Mouse (Mus musculus) hindbrain, postnatal 0 days (tissue): ENCODE results near the gene Rhoc. TPM values are rescaled to one million over a fixed set of nuclear protein-coding genes. Genes with fewer than 3 reads are reported as not detected.

Experiments used
- ATAC-seq: fragments of 200-750 bp; cut with Nextera tagmentation; 2 replicates; pipeline ENCODE4 v1.8.0; 2017; ENCODE audit warnings: mild to moderate bottlenecking, moderate TSS enrichment, moderate library complexity
- DNase-seq: peaks from one replicate; pipeline ENCODE4 v3.0.0-alpha.2; 2015; ENCODE audit warnings: low spot score
- H3K27ac ChIP-seq: fragments of 300-500 bp; sonication (generic); 2 replicates; pipeline ENCODE4 v1.5.1; 2014; ENCODE audit warnings: mild to moderate bottlenecking
- H3K27me3 ChIP-seq: fragments of 300-500 bp; sonication (generic); 2 replicates; pipeline ENCODE4 v1.6.1; 2014; ENCODE audit warnings: low read length, mixed read lengths; ENCODE audit not compliant: insufficient read depth
- H3K36me3 ChIP-seq: fragments of 300-500 bp; sonication (generic); 2 replicates; pipeline ENCODE4 v1.6.1; 2014; ENCODE audit warnings: low read length, mixed read lengths; ENCODE audit not compliant: insufficient read depth
- H3K4me1 ChIP-seq: fragments of 300-500 bp; sonication (generic); 2 replicates; pipeline ENCODE4 v1.6.1; 2014; ENCODE audit warnings: antibody characterized with exemption, low read length, mixed read lengths; ENCODE audit not compliant: insufficient read depth
- H3K4me2 ChIP-seq: fragments of 300-500 bp; sonication (generic); 2 replicates; pipeline ENCODE4 v1.6.1; 2014; ENCODE audit warnings: low read depth, mild to moderate bottlenecking, low read length, moderate library complexity, mixed read lengths
- H3K4me3 ChIP-seq: fragments of 300-500 bp; sonication (generic); 2 replicates; pipeline ENCODE4 v1.5.1; 2014; ENCODE audit warnings: low read length
- H3K9ac ChIP-seq: fragments of 300-500 bp; sonication (generic); replicated peaks from 2 replicates; pipeline ENCODE4 v1.6.1; 2014; ENCODE audit warnings: mild to moderate bottlenecking, low read length, moderate library complexity, mixed read lengths
- H3K9me3 ChIP-seq: fragments of 300-500 bp; sonication (generic); 2 replicates; pipeline ENCODE4 v1.6.1; 2016; ENCODE audit warnings: low read length, mixed read lengths
- CTCF ChIP-seq: IDR thresholded peaks from 2 replicates; pipeline ENCODE4 v1.5.1; 2016; ENCODE audit warnings: antibody characterized with exemption, control low read depth, low read depth
- WGBS: fragments of 180-500 bp; shearing (Covaris S2); extraction: QIAGEN DNeasy Blood & Tissue Kit; methylation state at CpG from one replicate; pipeline ENCODE4 v1.1.7; 2014; 5-methylcytosine and 5-hydroxymethylcytosine counted together
- polyA plus RNA-seq: library from polyadenylated mRNA; unstranded; fragments of >200 nt; fragmentation: Nextera tagmentation; extraction: Ambion mirVana; gene quantifications from 2 replicates; pipeline ENCODE4 v1.2.1, GENCODE M21; 2015
- total RNA-seq: library from RNA; depleted of rRNA; stranded (reverse); fragments of >200 nt; gene quantifications from 2 replicates; pipeline ENCODE4 v1.2.3, GENCODE M21; 2014

The Rhoc gene
- total and polyA plus RNA-seq, 2 experiments from 2014 or later: 54.8 to 63.4 TPM

DNA sequence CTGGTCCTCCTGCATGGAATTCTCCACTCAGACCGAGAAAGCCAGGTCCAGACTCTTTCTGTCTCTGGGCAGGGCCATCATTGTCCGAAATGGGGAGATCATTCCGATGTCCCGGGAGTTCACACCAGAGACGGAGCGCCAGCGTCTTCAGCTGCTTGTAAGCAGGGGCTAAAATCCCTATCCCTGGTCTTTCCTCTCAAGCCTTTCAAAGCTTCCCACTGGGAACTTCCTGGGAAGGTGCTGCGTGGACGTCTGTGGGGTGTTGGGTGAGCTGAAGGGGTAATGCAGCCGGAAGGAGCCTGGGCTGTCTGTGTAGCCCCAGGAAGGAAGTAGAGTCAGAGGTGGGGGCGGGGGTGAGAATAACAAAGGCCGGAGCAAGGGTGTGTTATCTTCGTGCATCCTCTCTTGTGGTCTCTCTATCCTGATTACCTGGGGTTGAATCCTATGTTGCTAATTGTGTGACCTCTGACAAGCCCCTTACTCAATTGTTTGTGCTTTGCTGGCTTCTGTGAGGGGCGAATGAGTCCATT is 4.1 kb upstream of the Rhoc start:
- no peaks in the 10 kb centered on the region for H3K9me3 ChIP-seq
- ATAC-seq (no peak), DNase-seq (no peak)
- H3K27me3 ChIP-seq: peaks cover 41% of the 10 kb centered on the region
- no peak for TF ChIP-seq CTCF
- no peak overlapping the region for H3K27ac ChIP-seq
- H3K4me1 ChIP-seq: peaks cover 5% of the 10 kb centered on the region; the same call in 1 of the 2 replicates
- no peak overlapping the region for H3K4me3 ChIP-seq
- H3K4me2 ChIP-seq: no peak overlapping the region
- WGBS: 50% methylated on average over 14 of the region's 14 CpGs
- no peaks in the 10 kb centered on the region for H3K36me3 ChIP-seq
- H3K9ac ChIP-seq: no peak overlapping the region

DNA sequence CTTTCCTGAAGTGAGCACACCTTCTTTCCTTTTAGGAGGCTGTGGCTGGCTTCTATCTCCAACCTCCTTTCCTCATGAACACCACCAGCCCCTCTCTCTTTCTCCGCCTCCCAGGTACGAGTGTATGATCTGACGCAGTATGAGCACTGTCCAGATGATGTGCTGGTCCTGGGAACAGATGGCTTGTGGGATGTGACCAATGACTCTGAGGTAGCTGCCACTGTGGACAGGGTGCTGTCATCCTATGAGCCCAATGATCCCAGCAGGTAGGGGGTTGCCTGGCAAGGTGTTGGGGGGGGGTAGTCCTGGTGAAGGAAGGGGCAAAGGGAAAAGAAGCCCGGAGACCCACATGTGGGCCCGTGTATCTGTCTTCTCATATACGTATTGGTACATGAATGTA is 2.9 kb upstream of the Rhoc start:
- no peak for ATAC-seq
- DNase-seq: no peak
- H3K27ac ChIP-seq: no peak overlapping the region
- peaks cover 5% of the 10 kb centered on the region; the same call in 1 of the 2 replicates for H3K4me1 ChIP-seq
- H3K4me2 ChIP-seq: no peak overlapping the region
- no peaks in the 10 kb centered on the region for H3K9me3 ChIP-seq
- no peak overlapping the region for H3K4me3 ChIP-seq
- no peak for TF ChIP-seq CTCF
- no peak overlapping the region for H3K9ac ChIP-seq
- peaks cover 33% of the 10 kb centered on the region for H3K27me3 ChIP-seq
- WGBS: 91% methylated on average over 6 of the region's 6 CpGs
- no peaks in the 10 kb centered on the region for H3K36me3 ChIP-seq

DNA sequence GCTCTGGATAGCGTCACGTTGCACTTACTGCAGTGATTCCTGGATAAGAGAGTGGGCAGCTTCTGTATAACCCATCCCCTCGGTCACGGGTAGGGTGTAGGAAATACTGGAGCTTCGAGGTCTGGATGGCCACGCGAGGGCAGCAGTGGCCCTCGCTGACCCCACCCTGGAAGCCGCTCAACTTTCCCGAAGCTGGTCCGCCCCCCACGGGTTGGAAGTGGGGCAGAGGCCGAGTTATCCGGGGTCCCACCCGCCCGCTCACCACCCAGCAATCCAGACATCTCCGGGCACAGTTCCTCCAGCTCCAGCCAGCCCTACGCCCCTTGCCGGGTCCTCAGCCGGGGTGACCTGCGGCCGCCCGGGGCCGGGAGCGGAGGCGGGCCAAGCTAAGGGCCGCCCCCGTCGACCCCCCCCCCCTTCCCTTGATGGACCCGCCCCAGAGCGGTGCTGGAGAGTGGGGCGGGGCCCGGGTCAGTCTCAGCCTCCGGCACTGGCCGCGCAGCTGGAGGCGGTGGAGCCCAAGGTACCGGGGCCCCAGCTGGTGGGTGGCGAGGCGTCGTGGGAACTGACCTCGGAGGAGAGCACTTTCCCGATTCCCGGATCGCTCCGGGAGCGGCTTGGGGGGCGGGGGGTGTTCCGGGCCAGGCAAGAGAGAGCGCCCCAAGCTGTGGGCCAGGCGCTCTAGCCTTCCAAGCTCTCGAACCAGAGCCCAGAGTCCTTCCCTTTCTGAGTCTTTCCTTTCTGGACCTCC is 561 bp downstream of the Rhoc start:
- H3K9me3 ChIP-seq: no peaks in the 10 kb centered on the region
- H3K27ac ChIP-seq: peak overlapping the region; percentile 71
- H3K36me3 ChIP-seq: no peaks in the 10 kb centered on the region; the same call in 1 of the 2 replicates
- ATAC-seq (peak; percentile 88), DNase-seq (peak; percentile 85)
- H3K9ac ChIP-seq: peak overlapping the region; percentile 50
- peak; percentile 78 for TF ChIP-seq CTCF
- peak overlapping the region; percentile 94 for H3K4me2 ChIP-seq
- H3K4me1 ChIP-seq: 0 out of 2 replicates have a peak, but pooled peaks cover 9% of the 10 kb centered on the region
- WGBS: 3% methylated on average over 47 of the region's 52 CpGs
- H3K27me3 ChIP-seq: peaks cover 10% of the 10 kb centered on the region; the same call in 1 of the 2 replicates
- H3K4me3 ChIP-seq: peak overlapping the region; percentile 50

DNA sequence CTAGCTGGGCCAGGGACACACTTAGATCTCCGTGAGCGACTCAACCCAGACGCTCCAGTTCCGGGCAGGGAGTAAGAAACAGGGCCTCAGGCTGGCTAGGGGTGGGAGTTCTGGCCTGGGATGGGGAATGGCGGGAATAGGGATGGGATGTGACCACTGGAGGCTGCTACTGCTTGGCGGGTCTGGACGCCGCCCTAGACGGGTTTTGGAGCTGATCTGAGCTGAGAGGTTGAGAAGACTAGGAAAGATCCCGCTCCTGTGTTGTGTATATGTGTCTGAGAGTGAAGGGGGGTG is 1.1 kb downstream of the Rhoc start:
- Histone ChIP-seq H3K9me3 (no peaks in the 10 kb centered on the region), H3K4me3 (peak overlapping the region; percentile 50), H3K36me3 (no peaks in the 10 kb centered on the region; the same call in 1 of the 2 replicates), H3K4me1 (peaks cover 15% of the 10 kb centered on the region; the same call in 1 of the 2 replicates), H3K9ac (peak overlapping the region; percentile 50), H3K27ac (peak overlapping the region; percentile 71), H3K4me2 (peak overlapping the region; percentile 94), H3K27me3 (peaks cover 10% of the 10 kb centered on the region; the same call in 1 of the 2 replicates)
- WGBS: 4% methylated on average over 10 of the region's 10 CpGs
- TF ChIP-seq CTCF: no peak
- ATAC-seq (no peak), DNase-seq (no peak)

DNA sequence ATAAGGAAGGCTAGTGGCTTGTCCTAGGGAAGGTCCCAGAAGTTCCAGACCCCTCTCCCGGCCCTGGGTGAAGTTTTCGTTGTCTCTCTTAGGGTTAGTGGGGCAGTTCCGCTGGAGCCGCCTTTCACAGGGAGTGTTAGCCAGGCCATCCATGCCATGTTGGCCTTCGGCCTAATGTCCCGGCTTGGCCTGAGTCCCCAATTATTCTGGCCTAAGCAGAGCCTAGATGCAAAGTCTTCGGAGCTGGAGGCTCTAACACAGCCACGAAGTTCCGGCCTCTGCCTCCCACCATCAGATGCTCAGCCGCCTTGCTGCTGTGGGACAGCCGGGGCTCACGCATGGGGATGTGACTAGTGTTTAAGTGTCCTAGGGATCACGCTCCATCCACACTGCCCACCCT is 1.6 kb downstream of the Rhoc start:
- peak overlapping the region; percentile 94 for H3K4me2 ChIP-seq
- no peaks in the 10 kb centered on the region for H3K9me3 ChIP-seq
- peak overlapping the region; percentile 71; the same call in 1 of the 2 replicates for H3K27ac ChIP-seq
- peak overlapping the region; percentile 50 for H3K4me3 ChIP-seq
- peaks cover 16% of the 10 kb centered on the region; the same call in 1 of the 2 replicates for H3K4me1 ChIP-seq
- peaks cover 10% of the 10 kb centered on the region; the same call in 1 of the 2 replicates for H3K27me3 ChIP-seq
- 34% methylated on average over 13 of the region's 13 CpGs for WGBS
- DNase-seq: peak; percentile 43
- H3K36me3 ChIP-seq: no peaks in the 10 kb centered on the region; the same call in 1 of the 2 replicates
- H3K9ac ChIP-seq: peak overlapping the region; percentile 50
- no peak for ATAC-seq
- no peak for TF ChIP-seq CTCF

DNA sequence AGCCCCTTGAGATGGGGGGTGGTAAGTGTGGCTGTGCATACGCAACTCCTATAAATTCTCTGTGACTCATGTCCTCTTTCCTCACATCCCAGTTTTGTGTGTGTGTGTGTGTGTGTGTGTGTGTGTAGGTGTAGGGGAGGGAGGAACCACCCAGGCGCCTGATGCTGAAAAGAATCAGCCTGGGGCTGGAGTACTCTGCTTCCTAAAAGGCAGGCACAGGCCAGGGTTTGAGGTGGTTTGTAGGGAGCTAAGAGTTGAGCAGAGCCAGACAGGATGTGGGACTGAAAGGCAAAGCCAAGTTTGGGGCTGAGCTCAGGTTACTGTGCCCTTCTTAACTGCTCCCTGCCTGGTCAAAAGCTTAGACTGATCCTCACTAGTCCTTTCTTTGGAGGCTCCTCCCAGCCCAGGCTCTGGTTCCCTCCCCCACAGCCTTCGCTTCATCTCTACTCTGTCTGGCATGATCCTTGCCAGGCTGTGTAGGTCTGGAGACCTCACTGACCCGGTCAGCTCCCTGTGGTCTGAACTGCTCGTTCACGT is 2.3 kb downstream of the Rhoc start:
- Histone ChIP-seq H3K4me1 (peaks cover 16% of the 10 kb centered on the region; the same call in 1 of the 2 replicates), H3K36me3 (no peaks in the 10 kb centered on the region; the same call in 1 of the 2 replicates), H3K4me2 (peak overlapping the region; percentile 94), H3K9ac (no peak overlapping the region; the same call in 1 of the 2 replicates), H3K4me3 (peak overlapping the region; percentile 50), H3K27me3 (peaks cover 8% of the 10 kb centered on the region; the same call in 1 of the 2 replicates), H3K27ac (peak overlapping the region; percentile 58; the same call in 1 of the 2 replicates), H3K9me3 (no peaks in the 10 kb centered on the region)
- DNase-seq (no peak), ATAC-seq (peak; percentile 18; the same call in 1 of the 2 replicates)
- 36% methylated on average over 6 of the region's 6 CpGs for WGBS
- no peak for TF ChIP-seq CTCF
